Mouse (Mus musculus) embryo, embryonic 10 days (tissue): Measurements from ENCODE around the gene Zfp358.

Experiments
- DNase-seq: peaks from one replicate; pipeline ENCODE4 v3.0.0-alpha.2; 2015; ENCODE audit warnings: low spot score

Zfp358 gene

GRCm38 (mm10) chr8:3499751-3500150 is 6.8 kb downstream of the Zfp358 start:
- peak; percentile 34 for DNase-seq

- DNase-seq, result peak; percentile 100
Measured at GRCm38 (mm10) chr8:3500235-3501090, 7.5 kb downstream of the Zfp358 start, which contains the start of gene Mcoln1. Mcoln1 (plus strand) TSS chr8:3500457.

- no peak for DNase-seq
Measured at GRCm38 (mm10) chr8:3502217-3502616, 9.3 kb downstream of the Zfp358 start.

GRCm38 (mm10) chr8:3507979-3508754 is 15.2 kb downstream of the Zfp358 start:
- no peak for DNase-seq

GRCm38 (mm10) chr8:3514681-3515247 is 21.8 kb downstream of the Zfp358 start:
- no peak for DNase-seq

GRCm38 (mm10) chr8:3515260-3515671 is 22.3 kb downstream of the Zfp358 start, which contains the start of gene Pnpla6:
Pnpla6 (plus strand) TSS chr8:3515384.
- peak; percentile 94 for DNase-seq

GRCm38 (mm10) chr8:3515771-3516417 is 23.0 kb downstream of the Zfp358 start:
- peak; percentile 53 for DNase-seq

GRCm38 (mm10) chr8:3516450-3517116 is 23.6 kb downstream of the Zfp358 start:
- DNase-seq, result peak; percentile 96

- DNase-seq, result no peak
Measured at GRCm38 (mm10) chr8:3517117-3517495, 24.2 kb downstream of the Zfp358 start.

- no peak for DNase-seq
Measured at GRCm38 (mm10) chr8:3522007-3522697, 29.2 kb downstream of the Zfp358 start.

- no peak for DNase-seq
Measured at GRCm38 (mm10) chr8:3530816-3531215, 37.9 kb downstream of the Zfp358 start.

- DNase-seq, result no peak
Measured at GRCm38 (mm10) chr8:3531936-3532335, 39.0 kb downstream of the Zfp358 start.

- peak; percentile 42 for DNase-seq
Measured at GRCm38 (mm10) chr8:3536053-3536841, 43.3 kb downstream of the Zfp358 start.

GRCm38 (mm10) chr8:3536940-3537339 is 44.0 kb downstream of the Zfp358 start:
- no peak for DNase-seq

GRCm38 (mm10) chr8:3537666-3538065 is 44.7 kb downstream of the Zfp358 start:
- no peak for DNase-seq

GRCm38 (mm10) chr8:3539146-3539545 is 46.2 kb downstream of the Zfp358 start:
- no peak for DNase-seq

- no peak for DNase-seq
Measured at GRCm38 (mm10) chr8:3540076-3540475, 47.1 kb downstream of the Zfp358 start.

- DNase-seq, result no peak
Measured at GRCm38 (mm10) chr8:3546511-3546910, 53.6 kb downstream of the Zfp358 start.
